Mouse (Mus musculus) stomach, adult 2 months (tissue): ENCODE results near the gene Shisa5. TPM values are rescaled to one million over a fixed set of nuclear protein-coding genes. Genes with fewer than 3 reads are reported as not detected.

Source experiments
- polyA plus RNA-seq: library from polyadenylated mRNA; depleted of rRNA; stranded (reverse); fragments of >200 nt; gene quantifications from 2 replicates; pipeline ENCODE4 v1.2.3, GENCODE M21; 2012; rRNA removed

The Shisa5 gene
- 371 and 418 TPM in 2 replicates for polyA plus RNA-seq

GRCm38 (mm10) chr9:109038086-109038895, at the start of gene Shisa5:
TSS of gene Shisa5 (plus strand) at chr9:109038565.

GRCm38 (mm10) chr9:108991428-108992084, 46.8 kb upstream of the Shisa5 start, which contains the start of gene Pfkfb4:
TSS of gene Pfkfb4 (plus strand) at chr9:108991778.

GRCm38 (mm10) chr9:109059136-109059903, 21.0 kb downstream of the Shisa5 start, which contains the start of gene Trex1:
TSS of gene Trex1 (minus strand) at chr9:109059734.

GRCm38 (mm10) chr9:109073661-109074573, 35.6 kb downstream of the Shisa5 start, which contains the start of gene Atrip:
TSS of gene Atrip (minus strand) at chr9:109074124.

GRCm38 (mm10) chr9:109082124-109082800, 43.9 kb downstream of the Shisa5 start, which contains the start of the genes Ccdc51 and Tma7:
TSS of gene Ccdc51 (plus strand) at chr9:109082493.
TSS of gene Tma7 (minus strand) at chr9:109082587.

GRCm38 (mm10) chr9:109095137-109095982, 57.0 kb downstream of the Shisa5 start, which contains the start of gene Plxnb1:
TSS of gene Plxnb1 (plus strand) at chr9:109095389.

Other genes starting within 250 kb of the Shisa5 start
- 14.5 and 38.1 TPM in 2 replicates for gene Nckipsd, start 230.2 kb upstream of the Shisa5 start, polyA plus RNA-seq
- 0.62 and 1.5 TPM in 2 replicates for gene Celsr3, start 212.2 kb upstream of the Shisa5 start, polyA plus RNA-seq
- 27.7 and 31.3 TPM in 2 replicates for gene Slc26a6, start 185.3 kb upstream of the Shisa5 start, polyA plus RNA-seq
- 1.3 and 2.6 TPM in 2 replicates for gene Tmem89, start 123.9 kb upstream of the Shisa5 start, polyA plus RNA-seq
- gene Uqcrc1, start 101.9 kb upstream of the Shisa5 start, polyA plus RNA-seq: 444 and 570 TPM in 2 replicates
- 4.0 and 9.4 TPM in 2 replicates for gene Col7a1, start 85.0 kb upstream of the Shisa5 start, polyA plus RNA-seq
- 0.29 and 0.97 TPM in 2 replicates for gene Ucn2, start 52.6 kb upstream of the Shisa5 start, polyA plus RNA-seq
- 12.2 and 14.2 TPM in 2 replicates for gene Pfkfb4, start 46.8 kb upstream of the Shisa5 start, polyA plus RNA-seq
- gene Trex1, start 21.2 kb downstream of the Shisa5 start, polyA plus RNA-seq: 42.3 and 70.1 TPM in 2 replicates
- 5.3 and 8.5 TPM in 2 replicates for gene Atrip, start 35.6 kb downstream of the Shisa5 start, polyA plus RNA-seq
- 2.9 and 3.4 TPM in 2 replicates for gene Ccdc51, start 43.9 kb downstream of the Shisa5 start, polyA plus RNA-seq
- gene Tma7, start 44.0 kb downstream of the Shisa5 start, polyA plus RNA-seq: 2.6 and 3.2 TPM in 2 replicates
- 6.5 and 9.5 TPM in 2 replicates for gene Plxnb1, start 56.8 kb downstream of the Shisa5 start, polyA plus RNA-seq
- not detected in 2 replicates for gene Fbxw21, start 123.5 kb downstream of the Shisa5 start, polyA plus RNA-seq
- not detected in 2 replicates for gene Fbxw13, start 157.4 kb downstream of the Shisa5 start, polyA plus RNA-seq
- not detected in 2 replicates for gene Fbxw20, start 196.2 kb downstream of the Shisa5 start, polyA plus RNA-seq
- not detected in 2 replicates for gene Fbxw14, start 249.1 kb downstream of the Shisa5 start, polyA plus RNA-seq